Mouse (Mus musculus) adrenal gland, postnatal 4 days (tissue): Measurements from ENCODE around the gene Ahrr. TPM values are rescaled to one million over a fixed set of nuclear protein-coding genes. Genes with fewer than 3 reads are reported as not detected.
A peak's percentile ranks its signal among the peaks of the same experiment; 100 is the strongest.

Source experiments
- DNase-seq, 2 experiments: peaks; one replicate each; pipeline ENCODE4 v3.0.0; 2021 to 2022; ENCODE audit warnings: low spot score in 2 of 2, mixed read lengths in 2 of 2
- long read RNA-seq, 2 experiments: library from polyadenylated mRNA; stranded (forward); transcript quantifications; one replicate each; pipeline ENCODE4 v2.0.0; 2021
- total RNA-seq, 2 experiments: library from RNA; stranded (reverse); gene quantifications; 2 replicates each; pipeline ENCODE4 v1.2.3; 2021

Gene Ahrr
- total RNA-seq: 1 to 10 TPM; 2.3 to 2.4 TPM
- long read RNA-seq, experiment 1, partial matches to known transcripts: 1 of 3 reads
- long read RNA-seq, experiment 1, other reads (novel, unspliced or antisense): 2 of 3 reads
- long read RNA-seq, experiment 2, partial matches to known transcripts: 0 of 5 reads
- long read RNA-seq, experiment 2, other reads (novel, unspliced or antisense): 5 of 5 reads

DNA sequence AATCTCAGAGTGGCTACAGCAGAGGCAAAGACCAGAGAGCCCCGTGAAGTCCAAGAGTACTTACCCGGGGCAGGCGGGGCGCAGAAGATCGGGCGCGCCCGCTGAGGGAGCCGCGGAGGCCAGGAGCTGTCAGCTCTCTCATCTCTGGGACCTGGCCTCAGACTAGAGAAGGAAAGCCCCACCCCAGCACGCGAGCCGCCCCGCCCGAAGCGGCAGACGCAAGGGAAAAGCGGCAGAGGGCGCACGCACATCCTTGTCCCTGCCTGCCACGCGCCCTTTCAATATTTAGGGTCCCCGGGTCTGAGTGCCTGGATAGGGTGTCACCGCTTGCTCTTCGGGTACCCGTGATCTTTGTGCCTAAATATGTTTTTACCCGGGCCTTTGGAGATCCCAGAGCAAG is at the start of gene Ahrr:
Gene Ahrr, minus strand, starts transcription at position 165 of the 400 bp plus-strand sequence.
- peak; percentile 12 to 18 for DNase-seq

DNA sequence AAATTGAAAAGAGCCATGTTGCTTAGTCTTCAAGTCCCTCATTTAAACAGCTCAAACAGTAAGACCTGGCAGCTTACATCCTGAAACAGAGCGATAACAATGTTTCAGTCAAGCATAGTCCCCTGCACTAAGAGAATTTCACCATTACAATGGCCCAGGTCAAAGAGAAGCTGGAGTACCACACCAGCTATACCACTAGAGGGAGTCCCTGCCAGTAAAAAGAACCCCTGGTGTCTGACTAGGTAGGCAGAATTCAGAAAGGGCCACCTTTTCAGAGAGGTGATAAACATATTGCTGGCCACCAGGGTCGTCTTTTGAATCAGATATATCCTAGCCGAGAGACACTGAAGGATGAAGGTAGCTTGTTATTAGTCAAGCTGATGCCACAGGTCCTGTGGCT is 48.9 kb upstream of the Ahrr start:
- no peak for DNase-seq

DNA sequence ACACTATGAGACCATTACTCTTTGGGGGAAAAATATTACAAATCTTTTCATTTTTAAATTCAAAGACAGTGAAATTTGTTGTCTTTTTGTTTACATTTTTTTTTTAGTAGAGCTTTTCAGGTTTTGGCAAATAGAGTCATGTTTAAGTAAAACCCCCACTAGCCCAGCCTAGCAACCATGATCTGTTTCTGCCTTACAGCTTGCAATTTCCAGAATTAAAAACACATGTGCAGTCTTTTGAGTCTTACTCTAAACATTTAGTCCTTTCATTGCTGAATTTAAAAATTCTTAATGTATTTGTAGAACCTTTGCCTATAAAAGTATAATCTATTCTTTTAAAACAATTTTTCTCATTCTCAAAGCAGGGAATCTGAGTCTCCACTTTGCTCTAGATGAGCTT is 37.2 kb upstream of the Ahrr start:
- no peak for DNase-seq

DNA sequence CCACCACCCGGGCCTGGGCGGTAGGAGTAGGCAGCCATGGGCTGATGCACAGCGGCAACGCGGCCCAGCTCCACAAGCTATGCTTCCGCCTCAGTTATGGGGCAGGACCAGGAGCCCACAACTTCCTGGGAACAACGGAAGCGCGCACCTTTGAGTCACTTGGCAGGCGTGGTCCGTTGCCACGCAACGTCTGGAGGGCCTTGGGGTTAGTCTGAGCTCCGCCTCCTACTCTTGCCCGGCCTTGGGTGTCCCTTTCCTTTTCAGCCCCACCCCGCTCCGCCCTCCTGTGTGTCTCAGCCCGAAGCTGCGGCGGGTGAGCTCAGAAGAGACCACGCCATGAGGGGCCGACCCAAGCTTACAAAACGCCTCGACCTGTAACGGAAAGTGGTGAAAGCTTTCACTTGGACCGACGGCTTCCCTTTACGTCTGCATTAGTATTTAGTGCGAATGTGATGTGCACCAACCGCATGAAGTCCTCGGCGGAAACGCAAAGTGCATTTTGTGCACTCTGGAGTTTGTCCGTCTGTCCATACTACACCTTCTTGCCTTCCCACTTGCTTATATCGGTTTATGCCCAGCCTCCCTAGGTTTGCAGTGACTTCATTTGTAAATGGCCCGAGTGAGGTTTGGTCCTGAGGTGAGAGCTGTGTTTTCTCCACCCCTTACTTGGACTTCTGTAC is 25.2 kb upstream of the Ahrr start, which contains the start of gene Pdcd6:
Gene Pdcd6, minus strand, starts transcription at position 411 of the 680 bp plus-strand sequence.
- peak; percentile 77 to 89 for DNase-seq

DNA sequence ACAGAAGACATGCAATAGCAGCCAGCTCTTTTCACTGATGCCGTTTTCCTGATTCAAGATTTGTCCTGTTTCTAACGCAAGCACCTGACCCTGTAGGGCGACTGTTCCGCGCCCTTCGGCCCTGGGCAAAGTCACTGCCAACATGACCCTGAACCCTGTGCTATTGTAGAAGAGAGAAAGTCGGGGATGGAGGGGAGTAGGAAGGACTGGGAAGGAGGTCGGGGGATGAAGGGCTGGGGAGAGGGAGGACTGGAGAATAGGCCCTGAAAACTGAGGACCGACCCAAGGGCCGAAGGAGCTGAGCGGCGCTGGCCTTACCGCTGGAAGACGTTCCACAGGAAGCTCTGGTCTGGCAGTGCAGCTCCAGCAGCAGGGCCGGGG is 24.6 kb upstream of the Ahrr start:
- DNase-seq: no peak

DNA sequence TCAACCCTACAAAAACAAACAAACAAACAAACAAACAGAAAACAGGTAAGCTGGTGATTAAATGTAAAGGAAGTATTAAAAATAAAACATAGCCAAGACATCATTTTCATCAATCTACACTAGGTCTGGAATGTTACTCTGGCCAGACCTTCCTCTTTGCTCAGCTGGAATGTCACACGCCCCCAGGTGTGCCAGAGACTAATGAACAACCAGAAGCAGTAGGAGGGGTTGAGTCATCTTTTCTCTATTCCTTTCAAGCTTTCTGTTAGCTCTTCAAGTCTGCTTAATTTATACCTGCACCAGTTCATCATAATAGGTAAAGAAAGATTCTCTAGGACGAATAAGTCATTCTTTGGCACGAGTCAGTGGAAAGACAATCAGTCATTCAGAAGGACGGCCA is 24.3 kb upstream of the Ahrr start:
- no peak for DNase-seq

DNA sequence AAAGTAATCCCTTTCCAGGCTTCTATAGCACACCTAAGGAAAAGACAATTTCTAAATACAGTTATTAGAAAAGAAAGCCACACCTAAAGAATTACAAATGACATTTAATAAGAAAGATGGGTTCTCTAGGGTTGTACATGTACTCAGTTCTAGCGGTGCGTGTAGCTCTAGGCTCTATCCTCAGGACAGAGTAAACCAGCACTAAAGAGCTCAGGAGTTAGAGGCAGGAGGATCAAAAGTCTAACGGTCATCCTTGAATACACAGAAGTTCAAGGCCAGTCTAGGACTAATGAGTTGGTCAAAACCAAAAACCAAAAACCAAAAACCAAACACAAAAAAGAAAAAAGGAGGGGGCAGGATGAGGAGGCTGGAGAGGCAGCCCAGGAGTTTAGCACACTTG is 22.5 kb upstream of the Ahrr start:
- DNase-seq: no peak

DNA sequence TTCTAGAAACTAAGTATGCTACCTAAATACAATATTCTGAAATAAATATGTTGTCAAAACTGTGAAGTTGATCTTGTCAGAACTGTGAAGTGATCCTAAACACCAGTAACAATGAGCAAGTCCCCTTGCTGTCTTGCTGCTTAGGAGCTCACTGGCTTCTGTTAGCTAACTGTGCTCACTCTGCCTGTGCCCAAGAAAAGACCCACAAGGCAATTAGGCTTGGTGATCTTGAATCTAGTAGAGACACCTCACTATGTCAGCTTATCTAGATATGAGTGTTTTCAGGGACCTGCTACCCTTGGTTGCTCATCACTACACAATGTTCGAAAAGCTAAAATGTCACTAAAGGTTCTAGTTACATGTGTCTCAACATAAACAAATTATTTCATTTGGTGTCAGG is 13.6 kb upstream of the Ahrr start:
- no peak for DNase-seq

DNA sequence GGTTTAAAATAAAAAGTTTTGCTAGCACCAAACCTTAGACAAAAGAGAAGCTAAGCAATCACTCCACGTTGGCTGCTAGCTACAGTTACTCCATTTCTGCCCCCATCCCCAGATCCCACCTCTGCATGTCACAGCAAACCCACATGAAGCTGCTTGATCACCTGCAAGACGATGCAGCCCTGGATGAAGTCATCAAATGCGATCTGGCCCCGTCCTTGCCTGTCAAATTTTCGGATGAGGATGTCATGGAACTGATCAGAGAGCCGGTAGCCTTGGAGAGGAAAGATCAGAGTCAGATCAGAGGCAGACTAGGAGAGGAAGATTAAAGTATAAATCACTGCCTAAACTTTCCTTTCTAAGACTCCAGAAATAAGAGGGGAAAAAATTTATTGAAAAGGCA is 13.2 kb upstream of the Ahrr start:
- DNase-seq: no peak

DNA sequence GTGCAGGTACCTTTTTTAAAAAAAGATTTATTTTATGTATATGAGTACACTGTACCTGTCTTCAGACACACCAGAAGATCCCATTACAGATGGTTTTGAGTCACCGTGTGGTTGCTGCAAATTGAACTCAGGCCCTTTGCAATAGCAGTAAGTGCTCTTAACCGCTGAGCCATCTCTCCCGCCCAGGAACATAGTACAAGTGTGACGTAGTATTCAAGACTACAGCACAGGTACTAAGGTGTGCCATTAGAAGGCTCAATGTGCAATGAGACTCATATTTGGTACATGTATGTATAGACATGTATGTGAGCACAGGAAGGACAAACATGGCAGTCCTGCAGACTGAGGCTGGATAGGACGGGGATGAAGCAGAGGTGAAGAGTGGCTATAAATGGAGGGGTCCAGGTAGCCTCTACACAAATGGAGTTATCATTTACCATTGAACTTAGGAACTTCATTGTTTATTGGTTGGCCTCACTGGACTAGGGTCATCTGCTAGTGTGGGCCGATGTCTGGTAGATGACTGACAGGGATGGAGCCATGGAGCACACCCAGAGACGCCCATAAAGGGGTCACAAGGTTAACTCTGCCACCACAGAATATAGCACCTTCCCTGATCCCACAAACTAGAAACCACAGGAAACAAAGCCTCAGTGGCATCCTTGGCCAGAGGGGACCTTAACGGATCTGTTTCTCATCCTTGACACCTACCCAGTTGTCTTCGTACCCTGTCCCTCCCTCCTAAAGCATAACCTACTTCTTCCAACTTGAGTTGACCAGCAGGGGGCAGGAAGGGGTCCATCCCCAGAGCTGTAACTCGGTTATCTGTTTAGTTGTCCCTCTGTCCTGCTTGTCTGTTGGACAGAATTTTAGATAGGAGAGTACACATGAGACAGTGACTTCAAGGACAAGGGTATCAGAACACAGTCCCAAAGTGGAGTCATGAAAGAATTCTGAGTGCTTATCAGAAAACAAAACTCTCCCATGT is 10.2 kb upstream of the Ahrr start:
- DNase-seq: no peak

DNA sequence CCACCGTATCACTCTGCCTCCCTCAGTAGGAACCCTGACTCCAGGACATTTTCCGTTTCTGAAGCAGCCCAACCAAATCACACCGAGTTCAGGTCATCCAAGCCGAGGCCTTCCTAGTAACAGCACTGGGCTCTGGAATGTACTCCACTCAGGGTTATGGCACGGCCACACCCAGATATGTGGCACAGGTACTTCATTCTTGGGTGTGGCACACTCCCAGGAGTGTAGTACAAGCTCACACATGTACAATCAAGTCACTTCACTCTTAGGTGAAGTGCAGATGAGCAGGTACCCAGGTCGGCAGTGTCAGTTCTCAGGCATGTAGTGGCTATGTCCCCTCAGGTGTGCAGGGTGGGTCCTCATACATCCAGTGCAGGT is 9.5 kb upstream of the Ahrr start:
- no peak for DNase-seq

DNA sequence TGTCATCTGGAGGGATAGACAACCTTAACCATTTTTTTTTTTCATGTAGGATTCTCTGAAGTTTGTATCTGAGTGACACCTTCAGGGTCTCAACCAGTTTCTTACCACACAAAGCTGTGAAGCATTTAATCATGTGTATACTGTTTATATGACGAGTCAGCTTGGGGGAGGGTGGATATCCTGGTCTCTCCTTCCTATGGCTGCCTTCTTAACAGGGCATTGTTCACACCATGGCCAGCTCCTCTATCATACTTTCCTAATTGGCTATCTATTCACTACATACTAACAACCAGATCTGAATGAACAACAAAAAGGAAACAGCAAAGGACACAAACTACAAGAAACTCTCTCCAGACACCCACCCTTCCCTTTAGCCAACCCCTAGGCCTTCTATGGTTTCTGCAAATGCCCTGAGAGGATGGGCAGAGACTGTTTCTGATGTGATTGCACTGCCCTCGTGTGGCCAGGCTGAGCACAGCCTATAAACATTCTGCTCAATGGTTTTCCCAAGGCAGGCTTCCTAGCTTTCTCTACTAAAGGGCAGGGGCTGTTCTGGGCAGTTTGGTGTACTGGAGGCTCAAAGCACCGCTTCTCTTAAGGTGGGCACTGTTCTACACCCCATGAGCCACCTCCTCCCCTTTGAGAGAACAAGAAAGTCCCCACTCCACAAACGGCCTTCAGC is 8.9 kb upstream of the Ahrr start:
- DNase-seq: peak; percentile 13 to 48

DNA sequence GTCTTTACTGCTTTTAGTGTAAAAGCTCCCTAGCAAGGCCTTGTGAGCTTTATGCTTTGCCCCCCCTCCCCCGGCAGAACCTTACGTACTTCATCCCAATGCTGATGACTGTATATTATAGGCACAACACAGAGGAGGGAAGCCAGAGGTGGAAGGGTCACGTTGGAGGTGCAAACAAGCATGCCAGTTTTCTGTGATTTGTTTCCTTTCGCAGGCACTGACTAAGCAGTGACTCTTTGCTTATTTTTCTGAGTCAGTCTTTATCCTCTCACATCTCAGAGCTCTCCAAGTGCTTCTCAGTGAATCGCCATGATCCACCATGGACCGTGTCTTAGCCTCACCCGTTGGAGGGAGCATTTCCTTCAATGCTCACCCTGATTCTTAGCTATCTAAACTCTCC is 4.2 kb upstream of the Ahrr start:
- DNase-seq: no peak

DNA sequence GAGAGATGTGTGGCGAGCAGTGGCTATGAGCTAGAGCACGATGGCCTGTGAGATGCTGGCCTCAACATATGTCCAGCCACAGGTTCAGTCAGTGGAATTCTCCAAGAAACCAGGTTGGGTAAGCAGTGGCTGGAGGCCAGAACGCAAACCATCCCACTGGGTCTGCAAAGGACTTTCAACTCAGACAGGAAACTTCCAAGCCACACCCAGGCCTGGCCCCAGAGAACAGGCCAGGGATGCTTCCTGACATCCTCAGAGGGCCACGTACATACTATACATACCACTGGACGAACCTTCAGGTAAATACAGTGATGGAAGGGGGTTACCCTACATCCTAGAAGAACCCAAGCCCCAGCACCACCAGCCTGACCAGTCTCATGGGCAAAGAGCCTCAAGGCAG is 2.5 kb downstream of the Ahrr start:
- DNase-seq: no peak

DNA sequence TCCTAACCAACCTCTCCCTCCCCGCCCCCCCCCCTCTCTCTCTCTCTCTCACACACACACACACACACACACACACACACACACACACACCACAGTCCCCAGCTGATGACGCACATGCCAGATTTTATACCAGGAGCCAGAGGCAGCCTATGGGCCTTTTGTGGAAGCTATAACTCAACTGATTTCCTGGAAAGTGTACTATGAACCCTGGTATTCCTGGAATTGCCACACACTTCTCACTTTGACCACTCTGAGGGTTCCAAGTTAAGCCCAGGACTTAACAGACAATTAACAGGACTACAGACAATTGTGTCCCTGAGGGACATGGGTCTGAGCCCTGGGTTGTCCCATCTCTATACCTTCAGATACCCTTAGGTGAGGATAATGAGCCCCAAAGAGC is 9.8 kb downstream of the Ahrr start:
- no peak for DNase-seq

DNA sequence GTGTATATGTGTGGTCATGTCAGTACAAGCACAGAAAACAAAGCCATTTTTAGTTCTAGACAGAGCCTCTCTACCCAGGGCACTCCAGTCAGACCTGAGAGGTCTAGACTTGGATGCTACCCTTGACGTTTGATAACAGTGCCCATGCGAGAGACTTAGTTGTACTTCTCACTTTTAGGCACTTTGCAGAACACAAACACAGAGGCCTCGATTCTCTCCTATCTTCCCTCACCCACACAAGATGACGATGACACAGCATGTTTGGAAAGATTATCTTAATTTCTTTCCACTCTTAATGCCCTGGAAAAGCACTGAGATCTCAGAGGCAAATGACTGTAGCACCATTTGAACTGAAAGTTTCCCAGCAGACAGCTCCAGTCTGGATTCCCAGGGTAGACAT is 16.4 kb downstream of the Ahrr start:
- DNase-seq: no peak

DNA sequence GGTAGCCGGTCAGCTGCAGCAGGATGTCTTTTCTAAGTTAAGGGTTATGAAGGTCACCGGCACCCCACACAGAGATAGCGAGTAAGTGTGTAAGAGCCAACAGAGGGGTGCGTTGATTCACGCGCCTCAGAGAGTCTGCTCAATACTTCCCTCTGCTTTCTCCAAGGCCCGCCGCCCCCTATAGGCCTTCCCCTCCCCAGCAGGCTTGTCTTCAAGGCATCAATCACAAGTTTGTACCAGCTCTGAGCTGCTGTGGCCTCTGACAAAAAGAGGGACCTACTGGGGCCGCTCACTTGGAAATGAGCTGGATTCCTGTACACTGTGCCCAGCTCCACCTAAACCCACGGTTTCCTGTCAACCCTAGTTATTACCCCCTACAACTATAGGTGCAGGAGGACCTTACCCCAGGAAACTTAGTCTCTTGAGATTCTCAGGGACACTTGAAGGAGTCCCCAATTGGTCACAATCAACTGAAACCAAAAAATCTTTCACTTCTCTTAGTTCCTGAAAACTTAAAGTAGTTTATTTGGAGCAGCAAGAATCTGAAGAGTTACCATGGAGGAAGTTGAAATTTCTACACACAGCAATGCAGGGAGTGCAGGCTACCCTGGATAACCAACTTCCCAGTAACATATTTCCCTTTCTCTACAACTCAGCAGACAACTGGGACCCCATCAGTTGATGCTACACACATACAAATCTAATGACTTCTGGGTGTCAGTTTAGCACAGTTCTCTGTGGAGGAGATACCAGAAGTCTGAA is 31.7 kb downstream of the Ahrr start:
- DNase-seq: peak; percentile 16 to 18

DNA sequence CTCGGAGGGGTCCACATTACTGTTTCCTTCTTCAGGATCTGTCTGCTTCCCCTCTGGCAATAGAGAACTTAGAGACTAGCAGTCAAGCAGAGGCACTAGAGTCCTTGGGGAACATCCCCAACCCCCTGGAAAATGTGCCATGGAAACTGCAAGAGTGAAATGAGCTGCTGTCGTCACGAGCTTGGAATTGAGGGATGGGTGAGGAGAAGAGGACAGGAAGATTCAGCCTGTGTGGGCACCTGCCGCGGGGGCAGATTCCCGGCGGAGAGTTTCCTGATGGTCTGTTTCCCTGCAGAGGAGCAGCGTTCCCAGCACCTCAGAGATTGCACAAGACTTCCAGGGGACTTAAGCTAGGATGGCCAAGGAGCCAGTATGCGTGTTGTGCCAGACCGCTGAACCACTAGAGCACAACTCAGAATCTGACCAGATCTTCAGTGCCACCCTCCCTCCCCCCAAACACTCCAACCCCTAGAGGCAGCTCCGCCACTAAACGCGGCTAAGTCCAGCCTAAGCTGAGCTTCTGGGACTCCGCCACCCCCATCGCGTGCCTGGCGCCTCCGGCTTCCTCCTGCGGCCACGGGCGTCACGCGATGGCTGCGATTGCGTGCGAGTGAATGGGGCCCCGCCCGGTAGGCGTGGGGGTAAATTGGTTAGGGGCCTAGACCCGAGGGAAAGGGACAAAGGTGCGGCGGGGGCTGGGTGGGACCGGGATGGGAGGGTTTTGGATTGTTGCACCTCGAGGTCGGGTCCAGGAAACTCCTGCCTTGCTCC is 32.5 kb downstream of the Ahrr start:
- peak; percentile 25 to 35 for DNase-seq

DNA sequence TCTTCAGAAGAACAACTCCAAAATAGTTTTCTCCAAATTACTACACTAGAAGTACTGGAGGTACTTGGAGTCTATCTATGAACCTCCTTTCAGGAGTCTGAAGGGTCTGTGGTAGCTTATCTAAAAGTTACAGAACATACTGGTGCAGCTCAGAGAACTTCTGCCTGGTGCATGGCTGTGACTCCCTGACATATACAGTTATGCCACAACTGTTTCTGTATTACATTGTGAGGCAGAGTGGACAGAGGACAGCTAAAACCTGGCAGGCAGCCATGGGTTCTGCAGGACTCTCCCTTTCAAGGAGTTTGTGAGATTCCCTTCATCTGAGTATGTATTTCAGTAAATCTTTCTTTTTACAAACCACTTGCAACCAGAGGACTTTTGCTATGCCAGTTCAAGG is 45.6 kb downstream of the Ahrr start:
- DNase-seq: no peak

DNA sequence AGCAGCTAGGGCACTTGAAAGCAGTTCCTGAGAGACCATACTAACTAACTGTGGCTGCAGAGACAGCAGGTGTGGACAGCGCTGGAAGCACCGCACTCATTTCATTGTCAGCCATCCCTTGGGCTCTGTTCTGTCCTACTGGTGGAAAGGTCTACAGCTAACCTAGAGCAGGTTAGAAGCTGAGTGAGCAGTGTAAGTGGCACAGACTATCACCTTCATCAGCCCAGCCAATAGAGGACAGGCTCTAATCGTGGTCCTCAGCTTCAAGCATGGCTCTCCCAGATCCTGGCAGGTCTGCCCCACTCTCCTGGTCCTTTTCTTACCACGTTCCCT is 46.3 kb downstream of the Ahrr start:
- no peak for DNase-seq
